Mouse (Mus musculus): ENCODE measurements at regions not wholly inside any gene's neighbourhood (a gene's known extent, or its start where the extent isn't known, plus 50 kb on each side); places are given as distances from the start of the nearest gene placed in this dataset.

DNA sequence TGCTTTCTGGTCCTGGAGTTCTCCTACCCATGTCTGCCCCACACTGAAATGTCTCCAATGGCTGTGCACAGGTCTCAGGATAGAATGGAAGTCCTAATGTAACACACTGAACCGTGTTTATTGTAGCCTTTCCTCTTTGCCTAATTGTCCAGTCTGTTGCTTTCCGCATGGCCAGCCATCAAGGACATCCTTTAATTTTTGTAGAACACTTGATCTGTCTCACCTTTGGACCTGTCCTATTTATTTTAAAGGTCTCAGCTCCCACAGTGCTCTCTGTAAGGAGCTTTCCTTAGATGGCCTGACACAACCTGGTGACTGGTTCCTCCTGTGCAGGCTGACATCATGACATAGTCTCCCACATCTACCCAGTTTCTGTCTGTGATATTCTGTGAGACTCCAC, 226.3 kb downstream of the Lmo4 start:
- TF ChIP-seq HCFC1 (IDR thresholded peaks at IDR 0.05; ENCODE audit: borderline replicate concordance, insufficient read depth, low read length) (no peak), ZNF384 (IDR thresholded peaks at IDR 0.05; ENCODE audit: low read depth, low read length) (no peak), CHD2 (IDR thresholded peaks at IDR 0.05; ENCODE audit: low read depth, low read length) (no peak), ZC3H11A (IDR thresholded peaks at IDR 0.05; ENCODE audit: borderline replicate concordance, low read depth, low read length) (no peak), MAFK (IDR thresholded peaks at IDR 0.05; ENCODE audit: insufficient read depth, low read depth, low read length) (no peak)
- no peak for DNase-seq (ENCODE audit: low read depth, low spot score)
- H3K36me3 ChIP-seq (ENCODE audit: control insufficient read depth, insufficient read depth, low read length, poor library complexity, severe bottlenecking): no peaks in the 10 kb centered on the region
- no peak overlapping the region for H3K9ac ChIP-seq (ENCODE audit: insufficient read depth, low read depth, low read length, poor library complexity, severe bottlenecking)
- H3K4me3 ChIP-seq (ENCODE audit: insufficient read depth in 1 of 2, low read depth in 1 of 2, low read length in 2 of 2, poor library complexity in 1 of 2, severe bottlenecking in 1 of 2): no peak overlapping the region
- no peaks in the 10 kb centered on the region for H3K9me3 ChIP-seq (ENCODE audit: control insufficient read depth, insufficient read depth, low read depth, low read length)
- H3K4me1 ChIP-seq (ENCODE audit: control insufficient read depth in 2 of 2, insufficient read depth in 2 of 2, low read length in 2 of 2, poor library complexity in 1 of 2): no peaks in the 10 kb centered on the region
- no peak overlapping the region for H3K27ac ChIP-seq (ENCODE audit: insufficient read depth, low read depth, low read length, poor library complexity, severe bottlenecking)
- in situ Hi-C loops (cut with MboI; ENCODE audit: low sequenced_read_pairs in 2 of 2, unreplicated experiment in 2 of 2): no loop called here

GRCm38 (mm10) chr3:143977886-143978447, 227.1 kb downstream of the Lmo4 start:
- Histone ChIP-seq H3K4me1 (ENCODE audit: control insufficient read depth in 2 of 2, insufficient read depth in 2 of 2, low read length in 2 of 2, poor library complexity in 1 of 2) (no peaks in the 10 kb centered on the region), H3K36me3 (ENCODE audit: control insufficient read depth, insufficient read depth, low read length, poor library complexity, severe bottlenecking) (no peaks in the 10 kb centered on the region), H3K27ac (ENCODE audit: insufficient read depth, low read depth, low read length, poor library complexity, severe bottlenecking) (no peak overlapping the region), H3K9me3 (ENCODE audit: control insufficient read depth, insufficient read depth, low read depth, low read length) (no peaks in the 10 kb centered on the region), H3K4me3 (ENCODE audit: insufficient read depth in 1 of 2, low read depth in 1 of 2, low read length in 2 of 2, poor library complexity in 1 of 2, severe bottlenecking in 1 of 2) (no peak overlapping the region), H3K9ac (ENCODE audit: insufficient read depth, low read depth, low read length, poor library complexity, severe bottlenecking) (no peak overlapping the region)
- TF ChIP-seq HCFC1 (IDR thresholded peaks at IDR 0.05; ENCODE audit: borderline replicate concordance, insufficient read depth, low read length): no peak
- DNase-seq (ENCODE audit: low read depth, low spot score): no peak
- in situ Hi-C loops (cut with MboI; ENCODE audit: low sequenced_read_pairs in 2 of 2, unreplicated experiment in 2 of 2): no loop called here

GRCm38 (mm10) chr3:143973582-143973981, 231.4 kb downstream of the Lmo4 start:
- no peak for TF ChIP-seq CHD2 (IDR thresholded peaks at IDR 0.05; ENCODE audit: low read depth, low read length)
- no peak for TF ChIP-seq HCFC1 (IDR thresholded peaks at IDR 0.05; ENCODE audit: borderline replicate concordance, insufficient read depth, low read length)
- TF ChIP-seq ZC3H11A (IDR thresholded peaks at IDR 0.05; ENCODE audit: borderline replicate concordance, low read depth, low read length): no peak
- no peak for TF ChIP-seq MAFK (IDR thresholded peaks at IDR 0.05; ENCODE audit: insufficient read depth, low read depth, low read length)
- no peak for TF ChIP-seq ZNF384 (IDR thresholded peaks at IDR 0.05; ENCODE audit: low read depth, low read length)

DNA sequence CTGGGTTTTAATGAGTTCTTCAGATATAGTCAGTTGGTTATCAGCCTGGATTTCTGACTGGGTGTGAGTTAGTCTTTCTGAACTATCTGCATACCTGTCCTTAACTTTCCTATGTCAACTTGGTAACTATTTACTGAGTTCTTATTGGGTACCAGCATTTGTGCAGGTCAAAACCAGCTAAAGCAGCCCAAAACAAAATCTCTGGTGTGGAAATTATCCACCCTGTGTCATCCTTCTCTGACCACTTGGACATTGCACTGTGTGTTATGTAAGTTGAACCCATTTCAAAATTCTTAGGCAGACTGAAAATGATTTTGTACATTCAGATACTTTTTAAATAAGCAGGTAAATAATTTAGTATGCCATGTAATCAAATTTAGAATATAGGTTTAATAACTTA, 232.7 kb downstream of the Lmo4 start:
- no peak for TF ChIP-seq MAFK (IDR thresholded peaks at IDR 0.05; ENCODE audit: insufficient read depth, low read depth, low read length)
- TF ChIP-seq ZC3H11A (IDR thresholded peaks at IDR 0.05; ENCODE audit: borderline replicate concordance, low read depth, low read length): no peak
- TF ChIP-seq ZNF384 (IDR thresholded peaks at IDR 0.05; ENCODE audit: low read depth, low read length): no peak
- no peak overlapping the region for H3K4me3 ChIP-seq (ENCODE audit: insufficient read depth in 1 of 2, low read depth in 1 of 2, low read length in 2 of 2, poor library complexity in 1 of 2, severe bottlenecking in 1 of 2)
- in situ Hi-C loops (cut with MboI; ENCODE audit: low sequenced_read_pairs in 2 of 2, unreplicated experiment in 2 of 2): no loop called here
- no peak overlapping the region for H3K9ac ChIP-seq (ENCODE audit: insufficient read depth, low read depth, low read length, poor library complexity, severe bottlenecking)
- no peak overlapping the region for H3K27ac ChIP-seq (ENCODE audit: insufficient read depth, low read depth, low read length, poor library complexity, severe bottlenecking)
- no peaks in the 10 kb centered on the region for H3K9me3 ChIP-seq (ENCODE audit: control insufficient read depth, insufficient read depth, low read depth, low read length)
- H3K36me3 ChIP-seq (ENCODE audit: control insufficient read depth, insufficient read depth, low read length, poor library complexity, severe bottlenecking): no peaks in the 10 kb centered on the region
- DNase-seq (ENCODE audit: low read depth, low spot score): no peak
- H3K4me1 ChIP-seq (ENCODE audit: control insufficient read depth in 2 of 2, insufficient read depth in 2 of 2, low read length in 2 of 2, poor library complexity in 1 of 2): no peaks in the 10 kb centered on the region

More at GRCm38 (mm10) chr3:143973582-143973981, 231.4 kb downstream of the Lmo4 start:
- Histone ChIP-seq H3K27ac (ENCODE audit: insufficient read depth, low read depth, low read length, poor library complexity, severe bottlenecking) (no peak overlapping the region), H3K36me3 (ENCODE audit: control insufficient read depth, insufficient read depth, low read length, poor library complexity, severe bottlenecking) (no peaks in the 10 kb centered on the region), H3K9ac (ENCODE audit: insufficient read depth, low read depth, low read length, poor library complexity, severe bottlenecking) (no peak overlapping the region), H3K9me3 (ENCODE audit: control insufficient read depth, insufficient read depth, low read depth, low read length) (no peaks in the 10 kb centered on the region), H3K4me1 (ENCODE audit: control insufficient read depth in 2 of 2, insufficient read depth in 2 of 2, low read length in 2 of 2, poor library complexity in 1 of 2) (no peaks in the 10 kb centered on the region), H3K4me3 (ENCODE audit: insufficient read depth in 1 of 2, low read depth in 1 of 2, low read length in 2 of 2, poor library complexity in 1 of 2, severe bottlenecking in 1 of 2) (no peak overlapping the region)
- in situ Hi-C loops (cut with MboI; ENCODE audit: low sequenced_read_pairs in 2 of 2, unreplicated experiment in 2 of 2): no loop called here
- no peak for DNase-seq (ENCODE audit: low read depth, low spot score)

- Histone ChIP-seq H3K36me3 (ENCODE audit: control insufficient read depth, insufficient read depth, low read length, poor library complexity, severe bottlenecking) (no peaks in the 10 kb centered on the region), H3K9me3 (ENCODE audit: control insufficient read depth, insufficient read depth, low read depth, low read length) (no peaks in the 10 kb centered on the region), H3K4me3 (ENCODE audit: insufficient read depth in 1 of 2, low read depth in 1 of 2, low read length in 2 of 2, poor library complexity in 1 of 2, severe bottlenecking in 1 of 2) (no peak overlapping the region), H3K4me1 (ENCODE audit: control insufficient read depth in 2 of 2, insufficient read depth in 2 of 2, low read length in 2 of 2, poor library complexity in 1 of 2) (no peaks in the 10 kb centered on the region), H3K27ac (ENCODE audit: insufficient read depth, low read depth, low read length, poor library complexity, severe bottlenecking) (no peak overlapping the region), H3K9ac (ENCODE audit: insufficient read depth, low read depth, low read length, poor library complexity, severe bottlenecking) (no peak overlapping the region)
- no peak for TF ChIP-seq CHD2 (IDR thresholded peaks at IDR 0.05; ENCODE audit: low read depth, low read length)
- no peak for TF ChIP-seq HCFC1 (IDR thresholded peaks at IDR 0.05; ENCODE audit: borderline replicate concordance, insufficient read depth, low read length)
- no peak for TF ChIP-seq MAFK (IDR thresholded peaks at IDR 0.05; ENCODE audit: insufficient read depth, low read depth, low read length)
- no peak for TF ChIP-seq ZC3H11A (IDR thresholded peaks at IDR 0.05; ENCODE audit: borderline replicate concordance, low read depth, low read length)
- TF ChIP-seq ZNF384 (IDR thresholded peaks at IDR 0.05; ENCODE audit: low read depth, low read length): no peak
- DNase-seq (ENCODE audit: low read depth, low spot score): no peak
- in situ Hi-C loops (cut with MboI; ENCODE audit: low sequenced_read_pairs in 2 of 2, unreplicated experiment in 2 of 2): no loop called here
Observed at GRCm38 (mm10) chr3:143970771-143971170, 234.2 kb downstream of the Lmo4 start.
